Mouse (Mus musculus) embryonic stem cell, embryonic (primary cell): Measurements from ENCODE around the gene March1.

Experiments used
- CTCF ChIA-PET, 4 experiments: fragments of 300-600 bp in 2 of 4; fragments of 350-600 bp in 2 of 4; sonication (Branson Sonifier 250); formaldehyde crosslinking; loops; one replicate each; lab custom pipeline; 2022; ENCODE audit warnings: inconsistent platforms in 2 of 4; lab: Charles Lee
- POLR2A ChIA-PET, 4 experiments: fragments of 300-600 bp in 2 of 4; fragments of 350-600 bp in 2 of 4; sonication (Branson Sonifier 250); formaldehyde crosslinking; loops; one replicate each; lab custom pipeline; 2022; ENCODE audit warnings: antibody characterized with exemption in 4 of 4, inconsistent platforms in 1 of 4; lab: Charles Lee

Gene March1

GRCm38 (mm10) chr8:66203814-66204438 lies 586.2 kb downstream of the March1 start:
- ChIA-PET CTCF (no interaction called here), POLR2A (no interaction called here)

DNA sequence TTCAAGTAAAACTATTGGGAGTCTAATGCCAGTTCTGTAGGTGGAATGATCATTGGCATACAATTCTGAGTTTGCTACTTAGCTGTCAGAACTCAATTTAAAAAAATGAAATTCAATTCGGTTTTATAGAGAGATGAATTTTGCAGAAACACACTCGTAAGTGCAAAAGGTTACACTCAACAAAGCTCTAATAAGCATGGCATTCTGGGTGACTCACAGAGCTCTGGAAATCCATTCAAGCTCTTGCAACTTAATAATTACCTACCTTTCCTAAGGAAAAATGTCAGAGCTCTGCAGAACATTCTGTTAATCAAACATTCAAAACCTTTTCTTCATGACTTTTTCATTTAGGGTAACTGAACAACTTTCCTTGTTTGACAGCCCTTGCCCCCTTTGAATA lies 591.9 kb downstream of the March1 start:
- CTCF ChIA-PET = no interaction called here
- POLR2A ChIA-PET = interaction anchor here in 1 of 4 experiments (0.6 kb wide), 1 partner anchor 1619 kb away, joined by 3 read pairs; no protein-coding TSS in a partner anchor

GRCm38 (mm10) chr8:66210294-66210693 lies 592.6 kb downstream of the March1 start:
- ChIA-PET POLR2A (no interaction called here), CTCF (no interaction called here)

DNA sequence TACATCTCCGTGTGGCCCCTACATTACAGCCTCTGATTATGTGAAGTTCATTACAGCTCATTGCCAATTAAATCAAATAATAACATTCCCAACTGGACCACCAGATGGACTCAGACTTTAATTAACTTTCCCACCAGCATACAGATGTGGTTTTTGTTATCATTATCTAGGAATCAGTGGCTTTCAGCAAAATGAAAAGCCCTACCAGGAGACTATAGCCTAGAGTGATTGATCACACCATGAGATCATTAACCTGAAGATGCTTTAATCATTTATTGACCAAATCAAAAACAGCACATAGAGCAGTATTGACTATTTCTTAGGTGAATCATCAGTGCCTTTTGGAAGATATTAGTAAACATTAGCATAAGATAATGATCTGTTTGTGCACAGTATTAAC lies 602.3 kb downstream of the March1 start:
- POLR2A ChIA-PET = no interaction called here
- CTCF ChIA-PET = no interaction called here

DNA sequence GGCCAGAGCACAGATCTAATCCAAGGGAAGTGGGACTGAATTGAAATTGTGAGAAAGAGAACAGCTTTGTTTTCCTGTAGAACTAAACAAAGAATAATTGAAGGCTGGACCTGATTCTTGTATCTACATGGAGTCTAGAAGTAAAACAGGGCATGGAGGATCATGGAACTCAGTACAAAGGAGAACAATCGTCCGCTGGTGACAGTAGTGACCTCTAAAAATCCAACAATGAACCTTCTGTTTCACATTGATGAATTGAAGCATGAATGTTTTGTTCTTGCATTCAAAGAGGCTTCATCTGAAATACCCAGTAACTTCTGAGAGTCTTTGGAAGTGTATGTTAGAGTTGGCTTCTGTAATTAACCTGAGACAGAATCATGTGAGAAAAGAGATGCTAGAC lies 612.2 kb downstream of the March1 start:
- ChIA-PET CTCF (no interaction called here), POLR2A (no interaction called here)

DNA sequence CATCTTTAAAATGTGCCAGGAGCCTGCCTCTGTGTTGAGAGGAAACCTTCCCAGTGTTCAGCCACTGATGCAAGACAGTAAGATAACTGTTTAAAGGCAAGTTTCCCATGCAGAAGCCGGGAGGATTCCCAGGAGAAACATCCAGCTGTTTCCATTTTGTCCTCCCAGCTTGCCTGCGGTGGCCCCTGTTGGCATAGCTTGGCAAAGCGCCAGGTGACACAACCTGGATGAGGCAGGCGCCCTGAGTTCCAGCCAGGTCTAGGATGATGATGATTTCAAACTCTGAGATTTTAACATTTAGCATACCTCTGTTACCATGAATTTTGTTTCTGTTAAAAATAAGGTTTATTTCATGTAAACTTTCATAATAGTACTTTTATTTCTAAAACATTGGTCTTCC lies 651.8 kb downstream of the March1 start:
- ChIA-PET CTCF (no interaction called here), POLR2A (no interaction called here)

- POLR2A ChIA-PET = no interaction called here
- CTCF ChIA-PET = interaction anchor here in 1 of 4 experiments (0.7 kb wide), 1 partner anchor 229 kb away, joined by 3 read pairs; no protein-coding TSS in a partner anchor
These were observed 652.4 kb downstream of the March1 start for GRCm38 (mm10) chr8:66270116-66270515.

DNA sequence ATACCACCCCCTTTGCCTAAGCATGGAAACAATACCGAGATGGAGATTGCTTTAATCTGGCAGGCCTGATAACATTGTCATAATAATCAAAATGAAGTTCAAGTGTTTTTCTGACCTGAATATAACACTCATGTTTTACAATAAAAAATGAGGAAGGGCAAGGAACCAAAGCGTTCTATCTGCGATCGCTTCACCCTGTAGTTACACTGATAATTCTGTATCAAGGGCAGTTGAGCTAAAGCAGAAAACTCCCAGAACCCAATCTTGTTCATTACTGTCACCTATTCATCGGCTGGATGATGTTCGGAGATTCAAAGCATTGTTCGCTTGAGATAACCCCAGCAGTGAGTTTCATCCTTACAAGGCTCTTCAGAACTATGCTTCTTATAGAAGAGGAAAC lies 700.1 kb downstream of the March1 start:
- CTCF ChIA-PET = no interaction called here
- POLR2A ChIA-PET = no interaction called here

- ChIA-PET CTCF (no interaction called here), POLR2A (no interaction called here)
These were observed 705.5 kb downstream of the March1 start for GRCm38 (mm10) chr8:66323045-66323807.

DNA sequence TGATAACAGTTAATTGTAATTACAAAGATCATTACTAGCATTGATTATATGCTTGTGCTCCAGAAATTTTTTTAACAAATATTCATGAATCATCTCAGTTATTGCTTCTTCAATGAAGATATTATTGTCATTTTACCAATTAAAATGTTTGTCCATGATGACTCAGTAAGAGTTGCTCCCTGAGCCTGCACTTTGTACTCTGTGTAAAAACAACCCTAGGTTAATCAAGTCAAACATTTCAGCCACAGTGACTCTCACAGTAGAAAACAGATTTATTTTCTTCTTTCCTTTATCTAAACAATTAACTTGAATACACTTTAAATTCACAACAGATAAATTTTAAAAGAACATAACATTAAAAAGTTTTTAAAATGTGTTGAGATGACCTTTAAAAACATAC lies 708.7 kb downstream of the March1 start:
- ChIA-PET CTCF (no interaction called here), POLR2A (no interaction called here)

DNA sequence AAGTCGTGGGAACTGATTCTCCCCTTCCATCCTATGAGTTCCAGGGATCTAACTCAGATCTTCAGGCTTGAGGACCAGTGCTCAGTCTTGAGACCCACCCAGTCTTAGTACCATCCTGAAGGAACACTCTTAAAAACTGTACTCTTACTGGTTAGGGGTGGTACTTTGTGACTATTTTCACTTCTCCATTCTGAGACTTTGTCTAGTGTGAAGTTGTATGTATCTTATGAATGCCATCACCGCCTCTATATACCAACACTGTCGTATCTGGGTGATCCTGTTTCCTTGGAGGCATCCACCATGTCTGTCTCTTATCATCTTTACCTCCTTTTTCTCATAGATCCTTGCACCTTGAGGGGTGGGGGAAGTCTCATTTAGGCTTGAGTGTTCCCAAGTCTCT lies 714.5 kb downstream of the March1 start:
- ChIA-PET POLR2A (no interaction called here), CTCF (no interaction called here)

- CTCF ChIA-PET = no interaction called here
- POLR2A ChIA-PET = no interaction called here
These were observed 716.6 kb downstream of the March1 start for GRCm38 (mm10) chr8:66334265-66334664.

- CTCF ChIA-PET = no interaction called here
- POLR2A ChIA-PET = no interaction called here
These were observed 721.9 kb downstream of the March1 start for GRCm38 (mm10) chr8:66339551-66339950.

DNA sequence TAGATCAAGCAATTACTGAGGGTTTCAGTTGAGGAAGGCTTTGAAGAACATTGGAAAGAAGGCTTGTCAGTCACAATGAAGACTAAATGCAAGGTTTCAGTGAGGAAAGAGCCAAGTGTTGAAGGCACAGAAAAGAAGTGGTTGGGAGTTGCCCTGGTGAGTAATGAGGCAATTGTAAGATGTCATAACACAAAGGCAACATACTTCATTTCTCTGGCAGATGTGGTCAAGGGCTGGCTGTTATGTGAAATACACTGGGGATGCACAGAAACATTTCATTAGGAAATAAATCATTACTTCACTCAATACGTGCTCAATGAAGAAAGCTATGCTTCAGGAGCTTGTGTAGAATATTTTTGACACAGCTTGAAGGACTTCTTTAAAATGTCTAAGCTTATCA lies 725.2 kb downstream of the March1 start:
- CTCF ChIA-PET = no interaction called here
- POLR2A ChIA-PET = interaction anchor here in 1 of 4 experiments (0.6 kb wide), 1 partner anchor 10 kb away, joined by 3 read pairs; no protein-coding TSS in a partner anchor

DNA sequence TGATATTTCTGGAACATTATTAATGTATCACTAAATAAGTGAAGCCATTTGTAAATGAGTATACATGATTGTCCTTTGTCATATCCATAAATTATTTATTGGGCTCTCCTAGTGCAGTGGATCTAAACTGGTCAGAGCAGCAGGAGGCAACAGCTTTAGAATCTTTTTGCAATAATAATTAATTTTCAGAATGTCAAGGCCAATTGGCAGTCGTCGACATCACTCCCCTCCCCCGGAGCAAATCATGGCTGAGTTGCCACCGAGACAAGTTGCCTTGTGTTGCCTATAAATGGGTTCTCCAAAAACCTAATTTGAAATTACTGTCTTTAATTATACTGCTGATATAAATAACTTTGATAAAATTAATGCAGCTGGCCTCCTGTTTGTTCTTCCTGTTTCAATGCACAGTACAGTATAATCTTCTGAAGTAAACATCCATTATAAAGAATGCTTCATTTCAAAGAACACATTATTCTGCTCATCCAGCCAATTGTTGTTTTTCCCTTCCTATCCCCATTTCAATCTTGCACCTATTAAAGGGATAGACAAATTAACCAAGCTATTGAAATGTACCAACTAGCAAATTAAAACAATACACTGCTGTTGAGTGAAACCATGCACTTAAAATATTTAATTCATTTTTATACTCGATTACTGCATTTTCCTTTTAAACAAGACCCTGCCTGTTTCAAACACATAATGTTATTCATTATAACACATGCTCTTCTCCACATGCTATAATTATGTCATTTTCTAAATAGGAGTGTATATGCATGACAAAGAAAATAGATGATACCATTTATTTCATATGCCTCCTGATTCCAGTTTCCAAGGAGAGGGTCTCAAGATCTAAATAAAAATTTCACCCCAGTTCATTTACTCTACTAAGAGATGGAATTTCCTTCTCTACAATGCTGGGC lies 745.4 kb downstream of the March1 start:
- CTCF ChIA-PET = no interaction called here
- POLR2A ChIA-PET = no interaction called here

DNA sequence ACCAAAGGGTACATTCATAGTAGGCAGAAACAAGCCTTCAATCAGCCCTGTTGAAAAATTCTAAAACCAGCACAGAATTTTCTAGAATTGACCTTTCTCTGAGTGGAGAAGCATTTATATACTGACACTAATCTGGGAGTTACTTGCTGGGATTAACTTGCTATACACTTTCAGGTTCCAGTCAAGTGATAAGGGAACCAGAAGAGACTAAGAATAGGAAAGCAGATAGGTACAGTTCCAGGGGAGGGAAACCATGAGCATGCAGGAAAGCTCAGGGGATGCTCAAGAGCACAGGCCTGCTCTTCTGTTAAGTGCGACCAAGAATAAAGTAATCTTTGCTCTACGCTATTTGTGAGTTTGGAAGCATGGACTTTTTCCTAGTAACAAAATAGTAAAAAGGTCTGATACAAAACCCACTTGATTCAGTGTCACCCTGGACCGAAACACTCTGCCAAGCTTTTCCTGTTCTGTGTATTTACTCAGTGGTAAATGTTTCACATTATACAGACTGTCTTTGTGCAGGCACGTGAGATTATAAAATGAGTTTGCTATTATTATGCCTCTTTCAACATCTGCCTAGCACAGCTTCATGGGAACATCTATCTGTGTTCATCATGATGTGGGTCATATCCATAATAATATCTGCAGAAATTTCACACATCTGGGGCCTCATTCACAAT lies 766.1 kb downstream of the March1 start:
- POLR2A ChIA-PET = no interaction called here
- CTCF ChIA-PET = no interaction called here

DNA sequence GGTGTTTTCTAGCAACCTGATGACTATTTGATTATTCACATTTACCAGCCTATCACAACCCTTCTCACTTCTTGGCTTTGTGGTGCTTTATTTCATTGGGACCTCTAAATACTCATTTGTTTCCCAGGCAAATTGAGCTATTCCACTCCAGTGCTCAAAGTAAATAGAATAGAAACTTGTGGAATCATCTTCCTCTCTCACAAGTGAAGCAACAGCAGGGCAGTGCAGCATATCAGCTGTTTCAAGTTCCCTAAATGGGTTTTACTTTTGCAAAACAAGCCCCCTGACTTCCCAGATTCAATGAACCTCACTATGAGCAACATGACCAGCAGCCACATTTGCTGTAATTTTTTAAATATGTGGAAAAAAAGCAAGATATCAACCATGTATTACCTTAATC lies 768.3 kb downstream of the March1 start:
- CTCF ChIA-PET = no interaction called here
- POLR2A ChIA-PET = no interaction called here

GRCm38 (mm10) chr8:66388693-66389092 lies 771.0 kb downstream of the March1 start:
- ChIA-PET CTCF (no interaction called here), POLR2A (no interaction called here)

- ChIA-PET POLR2A (no interaction called here), CTCF (no interaction called here)
These were observed 773.9 kb downstream of the March1 start for GRCm38 (mm10) chr8:66391554-66391953.

- POLR2A ChIA-PET = no interaction called here
- CTCF ChIA-PET = no interaction called here
These were observed 775.2 kb downstream of the March1 start for GRCm38 (mm10) chr8:66392900-66393299.
